Mouse (Mus musculus): ENCODE results near the gene Islr2. TPM values are rescaled to one million over a fixed set of nuclear protein-coding genes. Genes with fewer than 3 reads are reported as not detected.

Gene Islr2
- not detected for polyA plus RNA-seq (2017; shearing (Covaris generic))

DNA sequence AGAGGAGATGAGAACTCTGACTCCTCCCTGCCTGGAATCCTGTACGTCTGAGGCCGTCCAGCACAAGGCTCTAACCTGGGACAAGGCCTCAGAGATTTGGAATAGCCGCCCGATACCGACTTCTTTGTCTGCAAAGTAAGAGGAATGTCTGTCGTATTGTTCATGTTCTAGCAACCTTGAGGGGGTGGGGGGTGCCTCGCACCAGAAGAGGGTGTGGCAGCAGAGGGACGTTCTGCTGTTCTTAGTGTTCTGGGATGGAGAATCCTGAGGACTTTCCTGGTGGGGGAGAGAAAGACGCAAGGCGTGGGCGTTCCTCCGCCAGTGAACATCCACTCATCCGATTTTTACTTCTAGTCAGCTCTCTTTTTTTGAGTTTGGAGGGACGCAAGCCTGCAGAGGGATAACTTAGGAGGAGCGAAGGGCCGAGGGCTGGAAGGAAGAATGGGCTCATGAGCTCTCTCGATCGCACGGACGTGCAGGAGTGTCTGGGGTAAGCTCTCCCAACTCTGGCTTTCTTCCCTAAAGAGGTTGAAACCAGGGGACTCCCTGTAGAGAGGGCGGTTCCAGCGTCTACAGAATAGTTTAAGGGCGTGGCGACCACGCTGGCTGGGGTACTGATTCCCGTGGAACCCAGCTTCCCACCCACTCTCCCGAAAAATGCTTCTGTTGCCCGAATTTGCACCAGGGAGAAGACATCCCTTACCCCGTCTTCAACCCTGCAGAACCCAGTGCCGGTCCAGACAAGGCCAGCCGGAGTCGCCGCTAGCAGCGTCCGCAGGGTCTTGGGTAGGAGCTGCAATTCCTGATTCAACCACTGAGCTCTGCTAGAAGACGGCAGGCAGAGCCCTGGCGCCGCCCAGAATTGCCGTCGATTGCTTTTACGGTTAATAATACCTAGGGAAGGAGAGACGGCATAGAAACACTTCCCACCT is at the start of gene Islr2, which contains the start of gene Islr:
TSS of gene Islr2 (minus strand) at position 804 of the 932 bp plus-strand sequence.
TSS of gene Islr (minus strand) at position 791 of the 932 bp plus-strand sequence.

DNA sequence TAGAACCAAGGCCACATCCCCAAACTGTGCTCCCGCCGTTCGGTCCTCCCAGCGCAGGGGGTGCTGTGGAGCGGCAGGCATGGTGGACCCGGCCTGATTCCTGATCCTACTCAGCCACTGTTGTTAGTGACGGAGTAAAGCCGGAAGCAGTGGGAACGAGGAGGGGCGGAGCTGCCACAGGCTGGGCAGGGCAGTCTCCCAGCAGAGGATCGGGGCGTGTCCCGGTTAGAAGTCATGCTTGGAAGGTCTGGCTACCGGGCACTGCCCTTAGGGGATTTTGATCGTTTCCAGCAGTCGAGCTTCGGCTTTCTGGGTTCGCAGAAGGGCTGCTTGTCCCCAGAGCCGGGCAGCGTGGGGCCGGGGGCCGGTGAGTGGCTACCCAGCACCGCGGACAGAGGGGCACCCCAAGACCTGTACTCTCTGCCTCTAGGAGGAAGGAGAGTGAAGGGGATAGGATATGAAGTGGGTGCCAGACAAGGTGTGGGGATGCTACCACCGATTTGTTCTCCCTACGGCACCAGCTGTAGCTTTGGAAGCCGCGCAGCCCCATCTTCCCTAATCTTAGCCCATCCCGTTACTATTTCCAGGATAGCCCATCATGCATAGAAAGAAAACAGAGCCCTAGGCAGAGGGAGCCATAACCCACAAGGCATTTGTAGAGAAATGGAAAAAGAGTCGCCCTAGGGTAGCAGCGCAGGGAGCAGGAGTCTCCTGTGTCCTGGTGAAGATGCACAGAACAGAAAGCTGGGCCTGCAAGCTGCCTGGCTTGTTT is 49.1 kb upstream of the Islr2 start, which contains the start of gene Stoml1:
TSS of gene Stoml1 (plus strand) at position 132 of the 772 bp plus-strand sequence.

DNA sequence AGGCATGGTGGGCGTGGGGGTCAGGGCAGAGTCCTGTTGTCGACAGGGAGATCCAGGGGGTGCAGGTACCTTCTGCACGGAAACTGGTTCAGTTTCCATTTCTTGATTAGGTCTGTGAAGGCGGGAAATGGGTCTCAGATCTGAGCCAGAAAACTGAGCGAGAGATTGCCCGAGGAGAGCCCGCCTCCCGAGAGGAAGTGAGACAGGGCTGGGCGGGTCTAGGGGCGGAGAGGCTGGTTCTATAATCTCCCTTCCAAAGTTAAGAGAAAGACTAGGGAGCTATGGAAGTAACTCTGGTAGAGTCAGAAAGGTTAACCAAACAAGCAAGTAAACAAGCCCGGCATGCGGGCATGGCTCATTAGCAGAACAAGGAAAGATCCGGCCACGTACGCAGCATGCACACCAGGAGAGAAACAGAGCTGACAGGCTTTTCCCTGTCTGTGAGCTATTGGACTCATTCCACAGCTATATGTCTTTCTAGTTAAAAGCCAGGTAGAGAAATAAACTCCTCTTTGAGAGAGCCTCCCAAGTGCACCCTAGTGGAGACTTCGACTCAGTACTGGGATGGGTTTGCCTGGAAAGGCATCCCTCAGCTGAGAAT is 45.6 kb upstream of the Islr2 start, which contains the start of gene Pml:
TSS of gene Pml (minus strand) at position 195 of the 601 bp plus-strand sequence.

Other genes with a start within 250 kb of the Islr2 start
- gene Cyp11a1, start 197.9 kb downstream of the Islr2 start, polyA plus RNA-seq (2017; shearing (Covaris generic)), result not detected
- gene Stra6, start 140.5 kb downstream of the Islr2 start, polyA plus RNA-seq (2017; shearing (Covaris generic)), result not detected
- not detected for gene Ccdc33, start 85.5 kb downstream of the Islr2 start, polyA plus RNA-seq (2017; shearing (Covaris generic))
- gene Islr, start within 50 bp of the Islr2 start, polyA plus RNA-seq (2017; shearing (Covaris generic)), result not detected
- 41.4 TPM for gene Pml, start 45.5 kb upstream of the Islr2 start, polyA plus RNA-seq (2017; shearing (Covaris generic))
- 13.4 TPM for gene Stoml1, start 48.8 kb upstream of the Islr2 start, polyA plus RNA-seq (2017; shearing (Covaris generic))
- gene Loxl1, start 108.9 kb upstream of the Islr2 start, polyA plus RNA-seq (2017; shearing (Covaris generic)), result not detected
- not detected for gene Tbc1d21, start 166.1 kb upstream of the Islr2 start, polyA plus RNA-seq (2017; shearing (Covaris generic))

Measured in effector memory CD4-positive, alpha-beta T cell, adult 5 months (primary cell).